Mouse (Mus musculus) stomach, postnatal 0 days (tissue): Measurements from ENCODE around the gene Gm47985.

Source experiments
- CTCF ChIP-seq: IDR thresholded peaks from 2 replicates; pipeline ENCODE4 v1.5.1; 2016; ENCODE audit warnings: antibody characterized with exemption, low read depth, mild to moderate bottlenecking, moderate library complexity
- EP300 ChIP-seq: optimal IDR thresholded peaks from 2 replicates; pipeline ENCODE3; 2016; ENCODE audit warnings: antibody characterized with exemption

DNA sequence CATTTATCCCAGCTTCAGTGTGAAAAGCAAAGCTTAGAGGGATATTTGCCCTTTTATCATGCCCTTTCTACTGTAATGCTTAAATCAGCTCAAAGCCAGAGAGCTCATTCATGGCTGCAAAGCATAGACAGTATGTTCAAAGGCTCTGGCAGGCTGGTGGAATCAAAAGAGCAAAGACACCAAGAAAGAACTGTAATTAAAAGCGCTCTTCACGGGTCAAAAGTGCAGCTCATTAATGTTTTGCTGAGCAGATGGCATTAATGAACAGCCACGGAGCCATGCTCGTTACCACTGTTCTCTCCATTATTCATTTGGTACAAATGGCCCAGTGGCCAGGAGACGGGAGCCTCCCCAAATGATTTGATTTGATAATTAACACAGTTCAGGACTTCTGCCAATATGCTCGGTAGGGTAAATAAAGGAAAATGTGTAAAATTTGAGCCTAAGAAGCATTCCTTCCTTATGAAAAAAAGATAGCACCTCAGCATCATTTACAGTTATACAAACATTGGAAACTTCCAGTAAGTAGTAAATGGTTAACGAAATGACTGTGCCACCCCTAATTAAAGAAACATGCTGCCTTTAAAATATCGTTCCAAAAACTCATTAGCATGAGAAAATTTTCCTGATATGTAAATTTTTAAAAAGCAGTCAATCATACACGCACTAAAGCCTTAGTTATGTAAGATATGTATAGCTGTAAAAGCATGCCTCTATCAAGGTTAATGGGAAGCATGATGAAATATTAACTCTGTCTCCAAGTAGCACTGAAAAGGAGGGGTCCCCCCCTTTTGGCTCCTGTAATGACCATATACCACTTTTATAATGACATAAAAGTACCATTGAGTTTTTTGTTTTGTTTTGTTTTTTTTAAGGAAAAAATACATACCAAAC is 24.1 kb upstream of the Gm47985 start:
- TF ChIP-seq CTCF (no peak), EP300 (no peak)
